Mouse (Mus musculus): Measurements from ENCODE around the gene Borcs6.

DNA sequence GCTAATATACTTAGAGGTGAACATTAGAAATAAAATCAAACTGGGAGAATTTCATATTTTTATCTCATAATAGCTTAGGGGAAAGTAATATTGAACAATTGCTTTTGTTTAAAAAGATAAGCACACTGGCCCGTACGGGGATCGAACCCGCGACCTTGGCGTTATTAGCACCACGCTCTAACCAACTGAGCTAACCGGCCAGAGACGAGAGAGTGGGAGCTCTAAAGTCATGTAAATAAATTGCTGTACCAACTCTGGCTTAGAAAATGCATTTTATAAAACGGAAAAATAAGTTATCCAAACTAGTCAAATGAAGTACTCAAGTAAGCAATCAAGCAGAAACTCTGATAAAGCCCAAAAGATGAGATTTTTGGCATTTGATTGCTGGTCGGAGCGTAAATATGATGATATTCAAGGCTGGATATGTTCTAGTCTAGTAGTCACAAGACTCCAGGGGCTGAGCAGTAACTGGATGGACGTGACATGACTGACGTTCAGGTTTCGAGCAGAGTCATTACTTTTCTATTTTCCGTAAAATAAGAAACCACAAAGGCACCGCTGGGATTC lies 2.8 kb downstream of the Borcs6 start:
- TF ChIP-seq POLR2A (IDR thresholded peaks at IDR 0.05; ENCODE audit: low read depth, low read length) (no peak), CTCF (IDR thresholded peaks at IDR 0.05; ENCODE audit: extremely low read depth, insufficient read length, insufficient replicate concordance, low read depth, low read length) (no peak)

Measured in small intestine, adult 2 months (tissue).